Mouse (Mus musculus): Measurements from ENCODE around the gene Dvl2. TPM values are rescaled to one million over a fixed set of nuclear protein-coding genes. Genes with fewer than 3 reads are reported as not detected.

Dvl2 gene
- polyA plus RNA-seq, 1 experiment from 2014 or later = 70.6 TPM

DNA sequence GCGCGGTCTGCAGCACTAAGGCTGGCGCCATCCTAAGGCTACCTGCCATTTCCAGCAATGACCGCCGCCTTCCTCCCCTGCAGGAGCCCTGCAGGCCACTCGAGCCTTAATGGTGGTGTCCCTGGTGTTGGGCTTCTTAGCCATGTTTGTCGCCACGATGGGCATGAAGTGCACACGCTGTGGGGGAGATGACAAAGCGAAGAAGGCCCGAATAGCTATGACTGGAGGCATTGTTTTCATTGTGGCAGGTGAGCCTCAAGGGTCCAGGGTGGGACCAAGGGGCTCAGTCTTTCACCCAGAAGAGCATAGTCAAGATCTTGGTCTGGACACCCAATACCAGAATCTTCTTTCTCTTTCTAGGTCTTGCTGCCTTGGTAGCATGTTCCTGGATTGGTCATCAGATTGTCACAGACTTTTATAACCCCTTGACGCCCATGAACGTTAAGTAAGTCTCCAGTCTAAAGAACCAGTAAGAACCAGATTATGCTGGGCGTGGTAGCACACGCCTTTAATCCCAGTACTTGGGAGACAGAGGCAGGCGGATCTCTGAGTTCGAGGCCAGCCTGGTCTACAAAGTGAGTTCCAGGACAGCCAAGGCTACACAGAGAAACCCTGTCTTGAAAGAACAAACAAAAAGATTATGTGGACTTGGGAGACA lies 33.4 kb upstream of the Dvl2 start:
- Histone ChIP-seq H3K4me3 (peak overlapping the region; percentile 50), H3K9me3 (replicated peaks) (no peaks in the 10 kb centered on the region), H3K36me3 (peaks cover 45% of the 10 kb centered on the region), H3K27ac (peak overlapping the region; percentile 77), H3K27me3 (ENCODE audit: low read depth, poor library complexity, severe bottlenecking) (peaks cover 70% of the 10 kb centered on the region), H3K4me1 (peaks cover 17% of the 10 kb centered on the region)
- 38% methylated on average over 17 of the region's 17 CpGs for WGBS
- DNase-seq (ENCODE audit: low spot score) = no peak

DNA sequence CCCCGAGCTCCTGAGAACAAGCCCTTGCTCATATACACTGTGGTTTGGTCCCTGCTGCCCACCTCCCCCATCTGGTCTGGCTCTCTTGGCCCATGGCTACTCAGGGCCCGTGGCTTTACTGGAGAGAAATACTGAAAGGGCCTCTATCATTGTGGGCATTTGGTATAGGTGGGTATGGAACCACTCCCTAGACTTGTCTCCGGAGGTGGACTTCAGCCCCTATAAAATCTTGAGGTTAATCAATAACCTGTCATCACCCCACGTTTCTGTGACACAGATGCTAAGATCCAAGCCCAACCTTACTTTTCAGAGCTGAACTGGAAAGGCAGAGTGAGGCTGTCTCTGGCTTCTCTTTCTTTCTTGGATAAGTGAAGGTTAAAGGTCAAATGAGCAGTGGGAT lies 31.6 kb upstream of the Dvl2 start:
- Histone ChIP-seq H3K27ac (no peak overlapping the region), H3K4me3 (no peak overlapping the region), H3K36me3 (peaks cover 63% of the 10 kb centered on the region), H3K9me3 (replicated peaks) (no peaks in the 10 kb centered on the region), H3K4me1 (peaks cover 17% of the 10 kb centered on the region), H3K27me3 (ENCODE audit: low read depth, poor library complexity, severe bottlenecking) (peaks cover 52% of the 10 kb centered on the region)
- WGBS = 84% methylated on average over 4 of the region's 4 CpGs
- no peak for DNase-seq (ENCODE audit: low spot score)

DNA sequence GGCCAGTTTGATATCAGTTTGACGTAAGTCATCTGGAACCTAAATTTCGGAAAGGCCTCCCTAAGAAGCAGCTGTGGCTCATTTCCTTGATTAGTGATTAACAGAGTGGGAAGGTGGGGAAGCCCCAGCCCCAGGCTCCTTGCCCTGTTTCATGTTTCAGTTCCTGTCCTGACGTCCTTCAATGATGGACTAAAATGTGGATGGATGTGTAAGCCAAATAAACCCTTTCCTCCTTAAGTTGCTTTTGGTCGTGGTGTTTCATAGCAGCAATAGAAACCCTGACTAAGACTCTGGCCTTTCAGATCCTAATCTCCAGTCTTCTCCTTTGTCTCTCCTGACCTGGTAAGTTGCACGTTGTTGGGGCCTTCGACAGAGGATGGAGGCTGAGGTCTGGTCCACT lies 30.2 kb upstream of the Dvl2 start:
- Histone ChIP-seq H3K27ac (no peak overlapping the region), H3K36me3 (peaks cover 77% of the 10 kb centered on the region), H3K9me3 (replicated peaks) (no peaks in the 10 kb centered on the region), H3K4me1 (peaks cover 14% of the 10 kb centered on the region), H3K27me3 (ENCODE audit: low read depth, poor library complexity, severe bottlenecking) (peaks cover 37% of the 10 kb centered on the region), H3K4me3 (no peak overlapping the region)
- 87% methylated on average over 6 of the region's 6 CpGs for WGBS
- DNase-seq (ENCODE audit: low spot score) = no peak

- H3K9me3 ChIP-seq (replicated peaks) = no peaks in the 10 kb centered on the region
- no peak overlapping the region for H3K4me3 ChIP-seq
- peaks cover 32% of the 10 kb centered on the region for H3K27me3 ChIP-seq (ENCODE audit: low read depth, poor library complexity, severe bottlenecking)
- peaks cover 83% of the 10 kb centered on the region for H3K36me3 ChIP-seq
- peaks cover 11% of the 10 kb centered on the region for H3K4me1 ChIP-seq
- H3K27ac ChIP-seq = no peak overlapping the region
- WGBS = 93% methylated on average over 3 of the region's 3 CpGs
- no peak for DNase-seq (ENCODE audit: low spot score)
Observed at GRCm38 (mm10) chr11:69970775-69971174, 29.6 kb upstream of the Dvl2 start.

- peaks cover 88% of the 10 kb centered on the region for H3K36me3 ChIP-seq
- no peak for DNase-seq (ENCODE audit: low spot score)
- H3K4me1 ChIP-seq = peaks cover 4% of the 10 kb centered on the region; the same call in 1 of the 2 replicates
- H3K27ac ChIP-seq = no peak overlapping the region
- no peaks in the 10 kb centered on the region for H3K27me3 ChIP-seq (ENCODE audit: low read depth, poor library complexity, severe bottlenecking)
- 93% methylated on average over 2 of the region's 2 CpGs for WGBS
- H3K9me3 ChIP-seq (replicated peaks) = no peaks in the 10 kb centered on the region
- H3K4me3 ChIP-seq = no peak overlapping the region
Observed at GRCm38 (mm10) chr11:69974907-69975306, 25.5 kb upstream of the Dvl2 start.

DNA sequence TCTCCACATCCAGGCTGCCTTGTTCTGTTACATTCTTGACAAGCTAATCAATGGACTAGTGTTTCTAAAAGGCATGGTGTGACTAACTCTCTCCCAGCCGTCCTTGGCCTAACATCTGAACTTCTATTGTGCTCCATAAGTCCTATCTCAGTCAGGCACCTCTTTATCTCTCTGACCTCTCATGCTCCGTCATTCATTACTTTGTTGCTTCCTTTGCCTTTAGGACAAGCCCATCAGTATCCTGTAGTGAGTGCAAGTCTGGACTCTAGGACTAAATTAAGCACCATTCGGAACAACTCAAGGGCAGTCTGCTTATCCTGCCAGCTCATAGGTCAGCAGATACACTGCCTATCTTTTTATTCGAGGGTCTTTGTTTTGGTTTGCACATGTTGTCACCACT lies 24.1 kb upstream of the Dvl2 start:
- no peaks in the 10 kb centered on the region for H3K9me3 ChIP-seq (replicated peaks)
- no peak overlapping the region for H3K4me3 ChIP-seq
- H3K27ac ChIP-seq = no peak overlapping the region
- DNase-seq (ENCODE audit: low spot score) = no peak
- H3K4me1 ChIP-seq = peaks cover 4% of the 10 kb centered on the region; the same call in 1 of the 2 replicates
- WGBS = 95% methylated on average over 4 of the region's 4 CpGs
- H3K36me3 ChIP-seq = peaks cover 77% of the 10 kb centered on the region
- H3K27me3 ChIP-seq (ENCODE audit: low read depth, poor library complexity, severe bottlenecking) = no peaks in the 10 kb centered on the region

GRCm38 (mm10) chr11:69979827-69980195 lies 20.6 kb upstream of the Dvl2 start:
- Histone ChIP-seq H3K27me3 (ENCODE audit: low read depth, poor library complexity, severe bottlenecking) (no peaks in the 10 kb centered on the region), H3K9me3 (replicated peaks) (no peaks in the 10 kb centered on the region), H3K4me1 (peaks cover 26% of the 10 kb centered on the region), H3K27ac (peak overlapping the region; percentile 98), H3K4me3 (peak overlapping the region; percentile 98), H3K36me3 (peaks cover 62% of the 10 kb centered on the region)
- 3% methylated on average over 16 of the region's 16 CpGs for WGBS
- no peak for DNase-seq (ENCODE audit: low spot score)

DNA sequence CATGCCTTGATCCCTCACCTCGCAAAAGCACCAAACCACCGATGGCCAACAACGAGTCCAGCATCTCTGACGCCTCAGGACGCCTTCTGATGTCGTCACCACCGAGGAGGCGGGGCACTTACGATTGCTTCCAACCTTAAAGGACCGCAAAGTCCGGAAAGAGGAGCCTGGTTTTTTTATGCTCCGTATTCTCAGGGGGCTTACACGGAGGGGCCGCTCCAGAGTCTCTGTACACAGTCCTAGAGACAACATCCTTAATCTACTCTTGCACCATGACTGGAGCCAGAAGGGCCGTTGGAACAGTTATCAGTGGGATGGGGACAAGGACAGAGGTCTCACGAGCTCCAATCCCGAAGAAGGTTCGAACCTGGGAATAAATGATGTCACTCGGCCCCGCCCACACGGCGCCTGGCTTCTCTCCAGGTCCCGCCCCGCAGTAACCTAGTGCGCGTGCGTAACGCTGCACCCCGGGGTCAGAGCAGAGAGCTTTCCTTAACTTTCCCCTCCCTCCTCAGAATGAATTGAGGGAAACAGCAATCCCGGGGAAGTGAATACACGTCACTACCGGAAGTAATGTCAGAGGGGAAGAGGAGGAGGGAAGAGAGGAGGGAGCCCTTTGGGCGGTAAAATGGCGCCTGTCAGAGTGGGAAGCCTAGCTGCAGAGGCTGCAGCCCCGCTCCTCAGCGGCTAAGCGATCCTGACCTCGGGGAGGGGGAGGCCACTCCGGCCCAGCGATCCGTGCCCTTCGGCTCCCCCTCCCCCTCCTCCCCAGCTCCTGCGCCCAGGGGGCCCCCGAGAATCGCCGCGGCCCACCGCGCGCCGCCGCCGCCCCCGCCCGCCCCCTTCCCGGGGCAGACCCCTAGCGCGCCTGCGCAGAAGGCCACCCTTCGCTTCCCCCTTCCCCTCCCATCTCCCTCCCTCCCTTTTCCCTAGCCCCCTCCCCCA lies 19.9 kb upstream of the Dvl2 start:
- WGBS = under 1% methylated on average over 51 of the region's 60 CpGs
- H3K4me1 ChIP-seq = peaks cover 26% of the 10 kb centered on the region
- peak overlapping the region; percentile 98 for H3K4me3 ChIP-seq
- DNase-seq (ENCODE audit: low spot score) = peak; percentile 99
- peaks cover 62% of the 10 kb centered on the region for H3K36me3 ChIP-seq
- H3K9me3 ChIP-seq (replicated peaks) = no peaks in the 10 kb centered on the region
- no peaks in the 10 kb centered on the region for H3K27me3 ChIP-seq (ENCODE audit: low read depth, poor library complexity, severe bottlenecking)
- peak overlapping the region; percentile 98 for H3K27ac ChIP-seq

DNA sequence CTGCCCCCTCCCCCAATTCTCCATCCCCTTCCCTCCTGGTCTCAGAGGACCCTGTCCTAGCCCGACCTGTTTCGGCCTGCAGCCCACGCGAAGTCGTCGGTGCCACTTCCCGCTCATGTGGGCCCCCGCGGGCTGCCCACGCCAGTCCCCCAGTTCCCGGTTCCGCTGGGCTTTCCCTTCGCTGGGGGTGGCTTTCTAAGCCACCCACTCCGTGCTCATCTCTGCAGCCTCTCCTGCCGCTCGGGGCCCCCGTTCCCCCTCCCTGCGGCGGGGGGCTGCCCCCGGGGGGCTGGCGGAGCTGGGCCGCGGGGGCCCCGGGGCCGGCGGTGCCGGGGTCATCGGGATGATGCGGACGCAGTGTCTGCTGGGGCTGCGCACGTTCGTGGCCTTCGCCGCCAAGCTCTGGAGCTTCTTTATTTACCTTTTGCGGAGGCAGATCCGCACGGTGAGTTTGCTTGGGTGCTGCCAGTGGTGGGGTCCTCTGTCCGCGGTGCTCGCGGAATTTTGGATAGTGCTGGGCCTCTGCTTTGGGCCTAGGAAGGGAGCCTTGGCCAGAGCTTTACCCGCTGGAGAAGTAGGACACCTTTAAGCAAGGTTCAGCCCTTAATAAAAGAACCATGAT lies 19.1 kb upstream of the Dvl2 start, which contains the start of gene Ctdnep1:
Ctdnep1 (plus strand) TSS at position 16 of the 622 bp plus-strand sequence.
- peaks cover 61% of the 10 kb centered on the region for H3K36me3 ChIP-seq
- no peak for DNase-seq (ENCODE audit: low spot score)
- no peaks in the 10 kb centered on the region for H3K9me3 ChIP-seq (replicated peaks)
- H3K27me3 ChIP-seq (ENCODE audit: low read depth, poor library complexity, severe bottlenecking) = no peaks in the 10 kb centered on the region
- peak within 1 kb of the TSS; percentile 98 for H3K27ac ChIP-seq
- peaks cover 26% of the 10 kb centered on the region for H3K4me1 ChIP-seq
- peak within 1 kb of the TSS; percentile 98 for H3K4me3 ChIP-seq
- WGBS = under 1% methylated on average over 43 of the region's 43 CpGs

GRCm38 (mm10) chr11:69982225-69982624 lies 18.2 kb upstream of the Dvl2 start, which contains the start of gene Elp5:
TSS of gene Elp5 (minus strand) at chr11:69982517.
- Histone ChIP-seq H3K27ac (peak within 1 kb of the TSS; percentile 98), H3K4me1 (peaks cover 26% of the 10 kb centered on the region), H3K36me3 (peaks cover 61% of the 10 kb centered on the region), H3K27me3 (ENCODE audit: low read depth, poor library complexity, severe bottlenecking) (no peaks in the 10 kb centered on the region), H3K4me3 (peak within 1 kb of the TSS; percentile 98), H3K9me3 (replicated peaks) (no peaks in the 10 kb centered on the region)
- 65% methylated on average over 8 of the region's 8 CpGs for WGBS
- no peak for DNase-seq (ENCODE audit: low spot score)

DNA sequence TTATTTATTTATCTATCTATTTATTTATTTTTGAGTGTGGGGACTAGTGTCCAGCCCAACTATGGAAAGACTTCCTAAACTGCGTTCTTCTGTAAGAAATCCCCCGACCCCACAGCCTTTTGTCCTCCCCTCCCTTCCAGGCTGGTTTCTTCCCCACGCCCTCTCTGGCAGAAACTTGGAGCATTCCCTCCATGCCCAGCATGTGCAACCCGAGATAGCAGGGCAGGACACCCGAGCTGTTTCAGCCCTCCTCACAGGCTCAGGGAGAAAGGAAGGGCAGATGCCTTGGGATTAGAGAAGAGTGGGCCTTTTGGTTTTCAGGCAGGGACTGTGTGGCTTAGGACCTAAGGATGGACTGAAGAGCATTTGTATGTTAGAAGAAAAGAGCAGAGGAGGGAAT lies 17.5 kb upstream of the Dvl2 start:
- 44% methylated on average over 5 of the region's 5 CpGs for WGBS
- Histone ChIP-seq H3K4me3 (peak overlapping the region; percentile 98), H3K4me1 (peaks cover 26% of the 10 kb centered on the region), H3K27ac (peak overlapping the region; percentile 50; the same call in 1 of the 2 replicates), H3K27me3 (ENCODE audit: low read depth, poor library complexity, severe bottlenecking) (no peaks in the 10 kb centered on the region), H3K9me3 (replicated peaks) (no peaks in the 10 kb centered on the region), H3K36me3 (peaks cover 61% of the 10 kb centered on the region)
- DNase-seq (ENCODE audit: low spot score) = no peak

- no peak for DNase-seq (ENCODE audit: low spot score)
- Histone ChIP-seq H3K27me3 (ENCODE audit: low read depth, poor library complexity, severe bottlenecking) (no peaks in the 10 kb centered on the region), H3K4me3 (peak overlapping the region; percentile 98), H3K9me3 (replicated peaks) (no peaks in the 10 kb centered on the region), H3K4me1 (peaks cover 26% of the 10 kb centered on the region), H3K27ac (no peak overlapping the region), H3K36me3 (peaks cover 61% of the 10 kb centered on the region)
- WGBS = 89% methylated on average over 4 of the region's 4 CpGs
Observed at GRCm38 (mm10) chr11:69983377-69983776, 17.0 kb upstream of the Dvl2 start.
